8 mouse cellular contexts compared by ENCODE assay signal in genomic region chr8:3630647-3631477, GRCm38 (mm10). TPM values are rescaled to one million over a fixed set of nuclear protein-coding genes. Genes with fewer than 3 reads are reported as not detected.
DNase-seq lines count a peak whose midpoint lies in the region; ATAC-seq lines count a peak whose summit lies in the region.

Gene Stxbp2 (plus strand): TSS chr8:3630955.

- no peak within 1 kb of the TSS for H3K27ac ChIP-seq in forebrain, embryonic 13.5 days

- peak within 1 kb of the TSS; percentile 53 for H3K4me3 ChIP-seq in forebrain, embryonic 13.5 days

- WGBS in forebrain, embryonic 13.5 days: 4% methylated on average over 47 of the region's 47 CpGs

- peak within 1 kb of the TSS; percentile 74 for H3K4me2 ChIP-seq in forebrain, embryonic 13.5 days

- DNase-seq in R1 (ENCODE audit: low read depth, low spot score): peak; percentile 88
- DNase-seq in c-Kit-positive CD71-positive TER-119-positive erythroid progenitor cells, embryonic 14.5 days (ENCODE audit: low spot score): peak; percentile 79
- peak; percentile 65 to 85 for DNase-seq in left cerebral cortex, postnatal 14 days (ENCODE audit: low spot score in 2 of 2)
- DNase-seq in right cerebral cortex, postnatal 14 days: peak; percentile 66
- peak; percentile 65 to 74 for DNase-seq in urinary bladder, postnatal 4 days (ENCODE audit: low spot score in 2 of 2)

- ATAC-seq in forebrain, embryonic 13.5 days: peak; percentile 88
- ATAC-seq in inflammation-experienced regulatory T-cells, adult 6 months: peak; percentile 98
- ATAC-seq in megakaryocyte progenitor cell, adult 5-6 weeks (replicated peaks; ENCODE audit: poor library complexity): peak; percentile 91

- intact Hi-C loops in left cerebral cortex, postnatal 14 days (cut with DNase I): no loop called here

- H3K4me1 ChIP-seq in forebrain, embryonic 13.5 days: peaks cover 5% of the 10 kb centered on the region; the same call in 1 of the 2 replicates

- H3K36me3 ChIP-seq in forebrain, embryonic 13.5 days (ENCODE audit: poor library complexity, severe bottlenecking): no peaks in the 10 kb centered on the region

- peaks cover 15% of the 10 kb centered on the region for H3K27me3 ChIP-seq in forebrain, embryonic 13.5 days

- H3K9me3 ChIP-seq in forebrain, embryonic 13.5 days (replicated peaks): no peaks in the 10 kb centered on the region

- H3K9ac ChIP-seq in forebrain, embryonic 13.5 days: peak within 1 kb of the TSS; percentile 65

RNA-seq across cellular contexts. Expression of gene Stxbp2, which starts in this region (rescaled TPM):
- polyA plus RNA-seq in forebrain, embryonic 13.5 days (2015; fragmentation: Nextera tagmentation; extraction: Ambion mirVana): 35.7 and 40.1 TPM in 2 replicates
- polyA plus RNA-seq in inflammation-experienced regulatory T-cells, adult 6 months (2017; shearing (Covaris generic)): 100 to 1,000 TPM; 180 to 262 (median 191) TPM
- 10 to 100 TPM; 39.2 to 50.8 TPM for total RNA-seq in left cerebral cortex, postnatal 14 days (2021)
- total RNA-seq in megakaryocyte progenitor cell, adult 5-6 weeks (2015): 113 and 143 TPM in 2 replicates
- 93.7 and 166 TPM in 2 replicates for total RNA-seq in megakaryocyte progenitor cell, adult 5-6 weeks (2017)
